Mouse (Mus musculus): Measurements from ENCODE around the gene Vars. TPM values are rescaled to one million over a fixed set of nuclear protein-coding genes. Genes with fewer than 3 reads are reported as not detected.

Gene Vars
- polyA plus RNA-seq, 1 experiment from 2014 or later = 50.7 TPM

GRCm38 (mm10) chr17:35019894-35020293 is 19.1 kb downstream of the Vars start:
- Histone ChIP-seq H3K4me3 (ENCODE audit: low read length) (no peak overlapping the region), H3K9ac (ENCODE audit: low read depth, low read length) (no peak overlapping the region), H3K4me2 (ENCODE audit: low read length) (no peak overlapping the region), H3K4me1 (ENCODE audit: control insufficient read depth, insufficient read depth, low read depth, low read length) (peaks cover 8% of the 10 kb centered on the region), H3K36me3 (ENCODE audit: control insufficient read depth, insufficient read depth, low read length) (peaks cover 5% of the 10 kb centered on the region; the same call in 1 of the 2 replicates), H3K27ac (ENCODE audit: low read depth, low read length) (no peak overlapping the region), H3K27me3 (replicated peaks; ENCODE audit: control insufficient read depth, insufficient read depth, low read length) (no peaks in the 10 kb centered on the region), H3K9me3 (ENCODE audit: control insufficient read depth, low read length) (no peaks in the 10 kb centered on the region)
- WGBS = 73% methylated on average over 11 of the region's 11 CpGs
- ATAC-seq = no peak

DNA sequence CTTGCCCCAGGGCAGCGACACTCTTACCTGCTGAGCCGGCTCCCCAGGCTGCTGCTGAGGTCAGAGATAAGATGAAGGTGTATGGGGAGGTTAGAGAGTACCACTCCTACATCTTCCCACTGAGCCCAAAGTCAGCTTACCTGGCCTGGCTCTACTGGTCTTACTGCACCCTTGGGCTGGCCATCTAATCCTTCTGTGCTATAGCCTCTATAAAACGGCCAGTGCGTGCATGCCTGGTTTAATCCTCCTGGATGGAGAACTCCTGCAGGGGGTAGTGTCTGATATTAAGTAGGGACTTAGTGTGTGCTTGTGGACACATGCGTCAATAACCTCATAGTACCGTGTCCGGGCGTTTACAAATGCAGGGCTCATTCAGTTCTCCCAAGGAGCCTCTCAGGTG is 19.8 kb downstream of the Vars start:
- Histone ChIP-seq H3K4me3 (ENCODE audit: low read length) (no peak overlapping the region), H3K9me3 (ENCODE audit: control insufficient read depth, low read length) (no peaks in the 10 kb centered on the region)
- 88% methylated on average over 8 of the region's 8 CpGs for WGBS

DNA sequence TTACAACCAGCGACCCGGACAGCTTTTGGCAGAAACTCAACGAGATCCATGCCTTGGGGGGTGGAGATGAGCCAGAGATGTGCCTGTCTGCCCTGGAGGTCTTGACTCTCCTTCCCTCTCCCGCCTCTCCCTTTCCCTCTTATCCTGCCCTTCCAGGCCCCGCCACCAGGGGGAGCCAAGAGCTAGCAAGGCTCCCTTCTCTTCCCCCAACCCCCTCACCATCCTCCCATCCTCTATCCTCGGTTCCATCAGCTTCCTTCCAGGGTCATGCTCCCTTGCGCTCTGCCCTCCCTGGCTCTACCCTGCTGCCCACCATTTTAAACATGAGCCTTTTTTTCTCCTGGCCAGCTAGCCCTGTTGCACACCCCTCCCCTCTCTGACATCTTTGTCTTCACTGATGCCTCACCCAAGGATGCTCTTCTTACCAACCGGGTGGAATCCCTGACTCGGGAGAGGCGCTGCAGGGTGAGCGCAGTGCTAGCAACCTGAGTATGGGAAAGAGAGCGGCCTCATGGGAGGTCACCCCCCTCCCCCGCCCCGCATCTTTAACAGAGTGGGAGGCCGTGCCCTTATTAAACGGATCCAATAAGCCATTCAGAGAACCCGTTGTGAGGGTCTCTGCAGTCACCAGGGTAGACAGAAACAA is 20.5 kb downstream of the Vars start:
- H3K9me3 ChIP-seq (ENCODE audit: control insufficient read depth, low read length) = no peaks in the 10 kb centered on the region
- H3K4me3 ChIP-seq (ENCODE audit: low read length) = no peak overlapping the region
- 7% methylated on average over 17 of the region's 17 CpGs for WGBS
- H3K27me3 ChIP-seq (replicated peaks; ENCODE audit: control insufficient read depth, insufficient read depth, low read length) = no peaks in the 10 kb centered on the region
- no peak overlapping the region for H3K27ac ChIP-seq (ENCODE audit: low read depth, low read length)
- H3K4me2 ChIP-seq (ENCODE audit: low read length) = peak overlapping the region; percentile 30
- peaks cover 5% of the 10 kb centered on the region for H3K4me1 ChIP-seq (ENCODE audit: control insufficient read depth, insufficient read depth, low read depth, low read length)
- peaks cover 3% of the 10 kb centered on the region; the same call in 1 of the 2 replicates for H3K36me3 ChIP-seq (ENCODE audit: control insufficient read depth, insufficient read depth, low read length)
- no peak overlapping the region for H3K9ac ChIP-seq (ENCODE audit: low read depth, low read length)
- ATAC-seq = no peak; the same call in 1 of the 2 replicates

More for the DNA sequence above, 19.8 kb downstream of the Vars start:
- no peak overlapping the region for H3K9ac ChIP-seq (ENCODE audit: low read depth, low read length)
- no peak overlapping the region for H3K4me2 ChIP-seq (ENCODE audit: low read length)
- peaks cover 5% of the 10 kb centered on the region; the same call in 1 of the 2 replicates for H3K36me3 ChIP-seq (ENCODE audit: control insufficient read depth, insufficient read depth, low read length)
- peaks cover 8% of the 10 kb centered on the region for H3K4me1 ChIP-seq (ENCODE audit: control insufficient read depth, insufficient read depth, low read depth, low read length)
- H3K27ac ChIP-seq (ENCODE audit: low read depth, low read length) = no peak overlapping the region
- ATAC-seq = no peak
- no peaks in the 10 kb centered on the region for H3K27me3 ChIP-seq (replicated peaks; ENCODE audit: control insufficient read depth, insufficient read depth, low read length)

- Histone ChIP-seq H3K9me3 (ENCODE audit: control insufficient read depth, low read length) (no peaks in the 10 kb centered on the region), H3K4me3 (ENCODE audit: low read length) (no peak overlapping the region), H3K27me3 (replicated peaks; ENCODE audit: control insufficient read depth, insufficient read depth, low read length) (no peaks in the 10 kb centered on the region), H3K4me2 (ENCODE audit: low read length) (no peak overlapping the region), H3K27ac (ENCODE audit: low read depth, low read length) (no peak overlapping the region), H3K9ac (ENCODE audit: low read depth, low read length) (no peak overlapping the region), H3K4me1 (ENCODE audit: control insufficient read depth, insufficient read depth, low read depth, low read length) (peaks cover 5% of the 10 kb centered on the region), H3K36me3 (ENCODE audit: control insufficient read depth, insufficient read depth, low read length) (0 out of 2 replicates have a peak, but pooled peaks cover 2% of the 10 kb centered on the region)
- 66% methylated on average over 6 of the region's 6 CpGs for WGBS
- no peak for ATAC-seq
These were observed 21.2 kb downstream of the Vars start for GRCm38 (mm10) chr17:35021842-35022477.

GRCm38 (mm10) chr17:35022541-35023060 is 21.8 kb downstream of the Vars start:
- Histone ChIP-seq H3K36me3 (ENCODE audit: control insufficient read depth, insufficient read depth, low read length) (no peaks in the 10 kb centered on the region), H3K27me3 (replicated peaks; ENCODE audit: control insufficient read depth, insufficient read depth, low read length) (no peaks in the 10 kb centered on the region), H3K9ac (ENCODE audit: low read depth, low read length) (no peak overlapping the region), H3K27ac (ENCODE audit: low read depth, low read length) (no peak overlapping the region), H3K9me3 (ENCODE audit: control insufficient read depth, low read length) (no peaks in the 10 kb centered on the region), H3K4me3 (ENCODE audit: low read length) (no peak overlapping the region), H3K4me1 (ENCODE audit: control insufficient read depth, insufficient read depth, low read depth, low read length) (peaks cover 9% of the 10 kb centered on the region), H3K4me2 (ENCODE audit: low read length) (no peak overlapping the region)
- no peak for ATAC-seq
- 95% methylated on average over 8 of the region's 8 CpGs for WGBS

- H3K27me3 ChIP-seq (replicated peaks; ENCODE audit: control insufficient read depth, insufficient read depth, low read length) = no peaks in the 10 kb centered on the region
- H3K27ac ChIP-seq (ENCODE audit: low read depth, low read length) = no peak overlapping the region
- 90% methylated on average over 5 of the region's 5 CpGs for WGBS
These were observed 22.4 kb downstream of the Vars start for GRCm38 (mm10) chr17:35023221-35023620.

DNA sequence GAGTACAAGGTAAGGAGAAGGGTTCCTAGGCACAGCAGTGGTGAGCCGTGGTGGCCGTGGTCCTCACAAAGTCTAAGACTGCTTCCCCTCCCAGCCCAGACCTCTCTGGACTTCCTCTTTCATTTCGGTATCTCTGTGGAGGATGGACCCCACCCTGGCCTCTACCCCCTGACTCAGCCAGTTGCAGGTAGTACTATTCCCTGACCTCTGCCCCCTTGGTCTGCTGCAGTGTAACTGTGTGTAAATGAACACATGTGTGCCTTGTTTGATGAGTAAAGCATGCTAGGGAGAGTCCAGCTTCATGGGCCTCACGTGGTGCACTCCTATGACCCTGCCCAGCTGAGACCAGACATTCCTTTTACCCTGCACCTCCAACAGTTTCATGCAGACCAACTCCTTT is 23.0 kb downstream of the Vars start:
- Histone ChIP-seq H3K4me3 (ENCODE audit: low read length) (no peak overlapping the region), H3K27ac (ENCODE audit: low read depth, low read length) (no peak overlapping the region), H3K9me3 (ENCODE audit: control insufficient read depth, low read length) (no peaks in the 10 kb centered on the region), H3K9ac (ENCODE audit: low read depth, low read length) (no peak overlapping the region), H3K27me3 (replicated peaks; ENCODE audit: control insufficient read depth, insufficient read depth, low read length) (no peaks in the 10 kb centered on the region), H3K4me1 (ENCODE audit: control insufficient read depth, insufficient read depth, low read depth, low read length) (peaks cover 11% of the 10 kb centered on the region), H3K36me3 (ENCODE audit: control insufficient read depth, insufficient read depth, low read length) (no peaks in the 10 kb centered on the region), H3K4me2 (ENCODE audit: low read length) (no peak overlapping the region)
- no peak for ATAC-seq
- 80% methylated on average over 4 of the region's 4 CpGs for WGBS

More at GRCm38 (mm10) chr17:35023221-35023620, 22.4 kb downstream of the Vars start:
- no peak for ATAC-seq
- peaks cover 11% of the 10 kb centered on the region for H3K4me1 ChIP-seq (ENCODE audit: control insufficient read depth, insufficient read depth, low read depth, low read length)
- no peak overlapping the region for H3K4me3 ChIP-seq (ENCODE audit: low read length)
- no peak overlapping the region for H3K4me2 ChIP-seq (ENCODE audit: low read length)
- H3K9me3 ChIP-seq (ENCODE audit: control insufficient read depth, low read length) = no peaks in the 10 kb centered on the region
- H3K36me3 ChIP-seq (ENCODE audit: control insufficient read depth, insufficient read depth, low read length) = no peaks in the 10 kb centered on the region
- H3K9ac ChIP-seq (ENCODE audit: low read depth, low read length) = no peak overlapping the region

DNA sequence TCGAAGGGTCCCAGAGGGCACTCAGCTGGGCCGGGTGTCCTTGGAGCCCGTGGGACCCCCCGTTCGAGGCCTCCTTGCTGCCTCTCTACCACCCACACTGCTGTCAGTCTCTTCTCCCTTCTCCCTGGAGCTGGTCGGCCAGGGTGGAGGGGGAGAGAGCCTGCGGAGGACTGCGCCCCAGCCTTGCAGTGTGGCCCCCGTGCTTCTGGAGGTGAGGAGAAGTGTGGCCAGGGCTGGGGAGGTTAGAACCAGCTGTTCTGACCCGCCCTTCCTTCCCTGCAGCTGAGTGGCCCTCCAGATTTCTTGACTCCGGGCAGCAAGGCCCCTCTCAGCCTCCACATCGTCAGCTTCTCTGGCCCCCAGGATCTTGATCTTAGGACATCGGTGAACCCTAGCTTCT is 23.5 kb downstream of the Vars start:
- no peak for ATAC-seq
- no peaks in the 10 kb centered on the region for H3K27me3 ChIP-seq (replicated peaks; ENCODE audit: control insufficient read depth, insufficient read depth, low read length)
- H3K4me3 ChIP-seq (ENCODE audit: low read length) = no peak overlapping the region
- H3K4me1 ChIP-seq (ENCODE audit: control insufficient read depth, insufficient read depth, low read depth, low read length) = peaks cover 11% of the 10 kb centered on the region
- H3K9ac ChIP-seq (ENCODE audit: low read depth, low read length) = no peak overlapping the region
- H3K36me3 ChIP-seq (ENCODE audit: control insufficient read depth, insufficient read depth, low read length) = no peaks in the 10 kb centered on the region
- H3K9me3 ChIP-seq (ENCODE audit: control insufficient read depth, low read length) = no peaks in the 10 kb centered on the region
- H3K4me2 ChIP-seq (ENCODE audit: low read length) = no peak overlapping the region
- H3K27ac ChIP-seq (ENCODE audit: low read depth, low read length) = no peak overlapping the region
- WGBS = 75% methylated on average over 13 of the region's 13 CpGs

- Histone ChIP-seq H3K4me1 (ENCODE audit: control insufficient read depth, insufficient read depth, low read depth, low read length) (peaks cover 13% of the 10 kb centered on the region), H3K36me3 (ENCODE audit: control insufficient read depth, insufficient read depth, low read length) (no peaks in the 10 kb centered on the region), H3K27ac (ENCODE audit: low read depth, low read length) (no peak overlapping the region), H3K4me2 (ENCODE audit: low read length) (no peak overlapping the region), H3K4me3 (ENCODE audit: low read length) (no peak overlapping the region), H3K9me3 (ENCODE audit: control insufficient read depth, low read length) (no peaks in the 10 kb centered on the region), H3K9ac (ENCODE audit: low read depth, low read length) (no peak overlapping the region), H3K27me3 (replicated peaks; ENCODE audit: control insufficient read depth, insufficient read depth, low read length) (no peaks in the 10 kb centered on the region)
- no peak for ATAC-seq
- 59% methylated on average over 7 of the region's 10 CpGs for WGBS
These were observed 24.1 kb downstream of the Vars start for GRCm38 (mm10) chr17:35024691-35025488.
